Mouse (Mus musculus): ENCODE results near the gene Itga8.

GRCm38 (mm10) chr2:12180635-12181034 lies 121.1 kb downstream of the Itga8 start:
- no peak for TF ChIP-seq CTCF (IDR thresholded peaks at IDR 0.05; ENCODE audit: extremely low read depth, insufficient read depth, insufficient read length, insufficient replicate concordance)
- no peak for TF ChIP-seq POLR2A (IDR thresholded peaks at IDR 0.05; ENCODE audit: low read depth, low read length)
